Mouse (Mus musculus) brain, embryonic 14.5 days (tissue): ENCODE measurements around the gene Rbm26. TPM values are rescaled to one million over a fixed set of nuclear protein-coding genes. Genes with fewer than 3 reads are reported as not detected.

Source experiments
- DNase-seq: peaks from one replicate; pipeline ENCODE4 v3.0.0-alpha.2; 2011; ENCODE audit warnings: low read depth
- CTCF ChIP-seq: fragments of 200-500 bp; IDR thresholded peaks from 2 replicates; pipeline ENCODE4 v1.5.1; 2012; ENCODE audit warnings: inconsistent platforms, mild to moderate bottlenecking, moderate library complexity, borderline replicate concordance; ENCODE audit not compliant: insufficient read depth, insufficient read length; ENCODE audit errors: extremely low read depth
- POLR2A ChIP-seq: fragments of 200-500 bp; IDR thresholded peaks from 2 replicates; pipeline ENCODE4 v1.6.1; 2012; ENCODE audit warnings: mild to moderate bottlenecking, inconsistent platforms, borderline replicate concordance; ENCODE audit not compliant: poor library complexity, insufficient read depth, insufficient read length, severe bottlenecking; ENCODE audit errors: extremely low read depth
- polyA plus RNA-seq: library from polyadenylated mRNA; depleted of rRNA; stranded (reverse); fragments of >200 nt; gene quantifications from 2 replicates; pipeline ENCODE4 v1.2.3, GENCODE M21; 2012

The Rbm26 gene
- polyA plus RNA-seq, 1 experiment, result 59.7 TPM

DNA sequence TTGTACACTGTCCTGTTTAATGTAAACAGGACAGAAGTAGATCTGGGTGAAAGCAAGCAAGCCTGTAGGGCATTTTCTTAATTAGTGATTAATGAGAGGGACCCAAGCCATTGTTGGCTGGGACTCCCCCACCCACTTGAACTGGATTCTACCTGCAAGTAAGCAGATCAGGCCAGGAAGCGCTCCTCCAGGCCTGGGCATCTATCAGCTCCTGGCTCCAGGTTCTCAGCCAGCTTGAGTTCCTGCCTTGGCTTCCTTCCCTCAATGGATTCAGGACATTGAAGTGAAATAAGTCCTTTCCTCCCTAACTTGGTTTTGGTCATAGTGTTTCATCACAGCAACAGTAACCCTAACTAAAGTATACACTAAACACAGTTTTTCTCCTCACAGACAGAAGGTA is 9.9 kb downstream of the Rbm26 start:
- TF ChIP-seq CTCF (no peak), POLR2A (no peak)

DNA sequence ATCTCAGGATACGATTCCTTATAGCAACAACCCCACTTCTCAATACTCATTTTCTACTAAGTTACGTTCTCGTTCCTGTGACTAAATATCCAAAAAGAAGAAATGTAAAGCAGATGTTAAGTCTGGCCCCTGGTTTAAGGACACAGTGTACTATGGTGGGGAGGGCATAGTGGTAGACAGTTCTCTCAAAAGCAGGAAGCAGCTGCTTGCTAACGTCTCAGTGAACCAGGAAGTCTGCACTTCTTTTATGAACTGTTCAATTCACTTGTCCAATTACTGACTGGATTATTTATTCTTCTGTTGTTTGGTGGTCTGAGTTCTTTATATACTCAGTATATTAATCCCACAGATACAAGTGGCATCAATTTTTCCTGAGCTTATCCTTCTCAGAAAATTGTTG is 12.3 kb downstream of the Rbm26 start:
- DNase-seq, result no peak
- TF ChIP-seq POLR2A (no peak), CTCF (no peak)

More for the DNA sequence above, 9.9 kb downstream of the Rbm26 start:
- no peak for DNase-seq

DNA sequence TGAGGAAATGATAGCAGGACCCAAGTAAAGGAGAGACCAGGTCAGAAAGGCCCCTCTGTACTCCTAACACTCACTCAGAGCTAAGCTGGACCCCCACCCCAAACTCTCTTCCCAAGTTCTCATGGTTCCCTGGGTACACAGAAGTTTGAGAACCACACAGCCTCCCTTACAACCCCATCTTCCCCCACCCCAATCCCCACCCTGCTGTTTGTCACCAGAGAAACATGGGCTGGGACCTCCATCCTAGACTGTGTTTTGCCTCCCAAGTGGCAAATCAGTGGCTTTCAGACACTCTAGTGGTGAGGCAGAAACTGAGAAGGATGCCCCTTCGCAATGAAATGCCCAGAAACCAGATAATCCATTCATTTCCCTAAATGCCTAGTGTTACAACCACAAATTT is 15.8 kb downstream of the Rbm26 start:
- TF ChIP-seq CTCF (no peak), POLR2A (no peak)
- no peak for DNase-seq

DNA sequence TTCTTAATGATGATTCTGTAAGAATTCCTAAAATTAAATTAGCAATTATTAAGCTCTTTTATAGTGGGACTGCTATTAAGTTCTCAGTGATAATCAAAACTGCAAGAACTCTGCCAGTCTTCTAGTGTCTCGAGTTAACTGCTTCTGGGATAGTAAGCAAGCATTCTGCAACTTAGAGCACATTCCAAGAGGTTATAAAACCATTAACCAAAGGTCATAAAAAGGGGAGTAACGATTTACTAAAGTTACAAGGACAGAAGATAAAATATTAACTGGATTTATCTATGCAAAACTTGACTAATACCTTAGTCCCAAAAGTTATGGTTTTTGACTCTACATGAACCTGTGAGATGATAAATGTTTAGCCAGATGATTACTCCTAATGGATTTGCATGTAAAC is 18.6 kb downstream of the Rbm26 start:
- DNase-seq, result no peak
- no peak for TF ChIP-seq POLR2A
- TF ChIP-seq CTCF, result no peak

DNA sequence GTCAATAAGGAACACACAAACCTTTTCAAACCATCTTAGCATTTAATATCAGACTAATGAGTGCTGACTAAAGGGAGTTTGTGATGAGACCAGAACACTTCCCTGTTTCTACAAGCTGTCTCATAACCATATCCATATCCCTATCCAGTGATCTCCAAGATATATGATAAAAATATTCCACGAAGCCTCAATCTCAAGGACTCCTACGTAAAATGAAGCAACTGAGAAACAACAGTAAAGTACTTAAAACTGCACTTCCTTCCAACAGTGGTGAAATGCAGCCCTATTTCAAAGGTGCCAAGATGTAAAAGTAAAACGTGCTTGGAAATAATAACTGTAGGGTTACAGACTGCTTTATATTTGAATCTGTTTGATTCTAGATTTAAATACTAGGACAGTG is 43.1 kb downstream of the Rbm26 start:
- TF ChIP-seq POLR2A (no peak), CTCF (no peak)
- DNase-seq, result no peak

DNA sequence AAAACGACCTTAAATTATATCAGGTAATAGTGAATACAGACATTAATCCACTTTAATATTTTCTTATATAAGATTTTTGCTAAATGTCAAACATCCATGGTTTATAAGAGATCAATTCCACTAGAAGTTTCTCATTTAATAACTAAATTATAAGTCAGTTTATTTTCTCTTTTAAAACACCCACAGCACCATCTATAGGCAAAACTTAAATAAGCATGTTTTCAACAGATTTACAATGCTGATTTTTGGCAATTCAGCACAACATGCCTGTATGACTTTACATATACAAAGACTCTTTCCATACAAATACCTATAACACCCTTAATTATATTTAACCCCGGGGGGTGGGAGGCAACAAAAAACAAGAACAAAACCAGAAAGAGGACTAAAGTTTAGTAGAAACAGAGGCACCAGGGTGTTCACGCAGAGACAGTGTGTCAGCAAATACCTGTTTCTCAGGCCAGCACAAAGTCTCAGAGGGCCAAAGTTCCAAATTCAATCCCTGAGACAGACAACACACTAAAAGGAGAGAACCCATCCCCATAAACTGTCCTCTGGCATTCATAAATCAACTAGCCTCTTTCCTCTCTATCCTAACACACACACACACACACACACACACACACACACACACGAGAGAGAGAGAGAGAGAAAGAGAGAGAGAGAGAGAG is 49.3 kb downstream of the Rbm26 start:
- peak; percentile 29 for DNase-seq
- TF ChIP-seq CTCF (no peak), POLR2A (no peak)

DNA sequence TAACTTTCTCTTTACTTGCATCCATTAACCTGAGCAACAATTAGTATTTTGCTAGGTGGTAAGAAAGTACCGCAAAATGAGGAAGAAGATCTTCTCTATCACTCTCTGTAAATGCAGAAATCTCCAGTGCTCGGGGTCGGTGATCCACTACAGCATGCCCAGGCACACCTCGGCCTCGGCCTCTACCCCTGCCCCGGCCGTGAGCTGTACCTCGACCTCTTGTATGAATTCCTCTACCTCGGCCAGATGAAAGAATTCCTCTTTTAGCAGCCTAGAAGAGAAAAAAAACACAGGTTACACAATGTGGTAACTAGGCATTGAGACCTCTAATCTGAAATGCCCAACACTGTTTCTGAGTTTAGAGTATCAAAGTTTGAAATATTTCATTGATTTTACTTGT is 52.6 kb downstream of the Rbm26 start:
- no peak for DNase-seq
- TF ChIP-seq POLR2A (no peak), CTCF (no peak)

DNA sequence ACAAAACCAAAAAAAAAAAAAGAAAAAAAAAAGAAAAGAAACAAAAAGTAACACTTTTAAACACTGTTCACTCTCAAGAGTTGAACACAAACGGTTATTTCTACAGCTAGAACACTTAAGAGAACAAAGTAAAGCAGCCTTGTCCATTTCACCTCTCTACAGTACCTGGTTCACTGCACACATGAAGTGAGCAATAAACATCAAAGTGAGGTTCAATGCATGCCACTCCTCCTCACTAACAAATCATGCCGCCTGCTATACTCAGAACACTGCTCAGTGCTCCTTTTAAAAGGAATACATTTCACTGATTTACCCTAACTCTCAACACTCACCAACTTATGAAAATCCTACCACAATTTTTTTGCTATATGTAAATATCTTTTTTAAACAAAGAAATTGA is 61.7 kb downstream of the Rbm26 start:
- TF ChIP-seq CTCF, result no peak
- no peak for TF ChIP-seq POLR2A
- no peak for DNase-seq

DNA sequence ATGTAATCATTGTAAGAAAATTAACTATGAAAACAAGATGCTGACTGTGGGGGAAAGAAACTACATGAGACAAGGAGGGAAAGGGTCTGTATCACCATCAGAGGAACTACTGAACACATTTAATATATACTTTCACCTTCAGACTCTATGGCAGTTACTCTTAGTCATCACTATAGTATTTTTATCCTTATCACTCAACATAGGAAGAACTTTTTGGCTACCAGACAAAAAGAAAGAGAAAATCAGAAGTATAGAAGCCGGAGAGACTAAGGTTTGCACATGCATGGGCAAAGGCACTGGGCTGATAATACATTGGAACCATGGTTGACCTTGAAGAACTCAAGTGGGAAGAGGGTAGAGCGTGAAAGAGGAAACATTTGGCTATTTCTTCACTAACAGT is 70.9 kb downstream of the Rbm26 start:
- TF ChIP-seq POLR2A (no peak), CTCF (no peak)

DNA sequence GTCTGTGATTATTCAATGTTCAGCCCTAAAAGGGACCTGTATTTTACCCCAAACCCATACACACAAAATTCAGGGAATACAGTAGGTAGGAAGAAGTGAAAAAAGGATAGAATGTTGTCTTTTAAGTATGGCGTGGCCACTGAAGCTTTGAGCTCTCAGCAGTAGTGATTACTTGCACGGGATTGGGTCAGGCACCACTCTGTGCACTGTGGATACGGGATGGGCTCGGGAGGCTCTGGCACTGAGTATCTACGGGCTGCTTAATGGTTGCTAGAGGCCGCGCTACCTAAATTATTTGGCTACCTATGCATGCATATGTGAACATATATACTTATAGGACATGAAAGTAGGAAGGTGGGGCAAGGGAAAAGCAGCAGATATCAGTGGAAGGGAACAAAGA is 78.3 kb downstream of the Rbm26 start:
- no peak for TF ChIP-seq CTCF
- no peak for TF ChIP-seq POLR2A

More for the DNA sequence above, 70.9 kb downstream of the Rbm26 start:
- no peak for DNase-seq

DNA sequence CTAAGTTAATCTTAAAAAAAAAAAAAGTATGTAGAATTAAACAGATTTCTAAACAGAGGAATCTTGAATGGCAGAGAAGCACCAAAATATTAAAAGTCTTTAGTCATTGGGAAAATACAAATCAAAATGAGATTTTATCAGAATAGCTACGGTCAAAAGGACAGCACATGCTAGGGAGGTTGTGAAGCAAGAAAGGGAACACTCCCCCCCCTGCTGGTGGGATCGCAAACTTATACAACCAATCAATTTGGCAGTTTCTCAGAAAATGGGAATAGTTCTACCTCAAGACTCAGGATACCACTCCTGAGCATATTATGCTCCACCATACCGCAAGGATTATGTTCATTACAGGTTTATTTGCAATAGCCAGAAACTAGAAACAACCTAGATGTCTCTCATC is 80.9 kb downstream of the Rbm26 start:
- TF ChIP-seq CTCF, result no peak
- no peak for TF ChIP-seq POLR2A
- DNase-seq, result no peak

More for the DNA sequence above, 78.3 kb downstream of the Rbm26 start:
- DNase-seq, result no peak

DNA sequence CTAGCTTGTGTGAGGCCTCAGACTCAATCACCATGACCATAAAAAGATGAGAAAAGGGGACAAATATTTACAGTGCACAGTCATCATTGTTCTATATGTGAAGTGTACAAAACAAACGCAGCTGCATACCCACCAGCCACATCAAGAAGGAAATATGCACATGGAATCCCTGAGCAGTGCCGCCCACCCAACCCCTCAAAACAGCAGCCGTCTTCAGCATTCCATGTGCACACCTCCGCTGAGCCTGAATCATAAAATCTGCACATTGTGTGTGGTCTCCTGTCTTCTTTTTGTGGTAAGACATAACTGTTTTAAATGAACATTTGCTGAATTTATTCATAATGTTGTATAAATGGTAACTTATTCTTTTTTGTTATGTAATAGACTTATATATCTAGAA is 90.1 kb downstream of the Rbm26 start:
- TF ChIP-seq CTCF (no peak), POLR2A (no peak)
- DNase-seq, result no peak

DNA sequence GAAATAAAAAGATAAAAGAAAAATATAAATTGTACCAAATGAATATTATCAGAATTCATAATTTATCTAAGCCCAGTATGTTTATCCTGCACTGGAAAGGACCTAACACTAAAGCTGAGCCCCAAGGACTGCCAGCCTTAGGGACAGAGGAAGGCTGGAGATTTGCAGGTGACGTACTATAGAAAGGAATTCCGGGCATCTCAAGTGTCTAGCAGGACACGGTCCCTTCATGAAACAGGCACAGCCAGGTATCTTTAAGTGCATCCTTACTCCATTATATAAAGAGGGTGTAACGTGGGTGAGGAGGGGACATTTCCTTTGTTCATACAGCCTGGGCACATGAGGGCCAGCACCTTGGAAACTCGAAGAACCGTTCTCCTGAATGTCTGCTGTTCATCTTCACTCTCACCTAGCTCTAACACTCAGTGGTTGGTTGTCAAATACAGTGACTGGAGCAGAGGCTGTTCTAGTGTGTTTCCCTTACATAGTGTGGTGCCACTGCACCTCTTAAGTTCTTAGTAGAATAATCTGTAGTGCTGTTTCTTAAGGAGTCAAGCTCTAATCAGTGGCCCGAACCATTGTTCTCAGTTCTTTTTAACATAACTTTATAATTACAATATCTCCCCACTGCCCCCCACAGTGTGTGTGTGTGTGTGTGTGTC is 91.7 kb downstream of the Rbm26 start:
- DNase-seq, result no peak
- TF ChIP-seq POLR2A, result no peak
- TF ChIP-seq CTCF, result no peak
